Comparison of ENCODE assay signal across 20 mouse cellular contexts in genomic region chr6:134396018-134396417, GRCm38 (mm10). TPM values are rescaled to one million over a fixed set of nuclear protein-coding genes. Genes with fewer than 3 reads are reported as not detected.
"Had no signal": no experiment of that assay in that cellular context is flagged by ENCODE, and none has a peak within 500 bp of the region (broad histone marks: within the 10 kb centered on the region; RNA-seq: fewer than 3 reads in every experiment).

Bcl2l14 (plus strand) TSS chr6:134396318.

- H3K27me3 ChIP-seq: liver, embryonic 15.5 days; neural tube, embryonic 13.5 days had no signal

- H3K4me1 ChIP-seq: limb, embryonic 10.5 days; liver, embryonic 15.5 days; midbrain, embryonic 10.5 days; neural tube, embryonic 13.5 days had no signal

- H3K36me3 ChIP-seq: limb, embryonic 10.5 days; liver, embryonic 15.5 days; midbrain, embryonic 10.5 days; neural tube, embryonic 13.5 days had no signal

- H3K4me2 ChIP-seq: liver, embryonic 11.5 days; liver, embryonic 15.5 days; neural tube, embryonic 13.5 days had no signal

- ATAC-seq: intestine, postnatal 0 days; lung, postnatal 0 days had no signal

- H3K9ac ChIP-seq: liver, embryonic 15.5 days; neural tube, embryonic 13.5 days had no signal

- H3K27ac ChIP-seq: limb, embryonic 10.5 days; liver, embryonic 15.5 days; midbrain, embryonic 10.5 days; neural tube, embryonic 13.5 days had no signal

- H3K4me3 ChIP-seq: limb, embryonic 10.5 days; liver, embryonic 15.5 days; midbrain, embryonic 10.5 days; neural tube, embryonic 13.5 days had no signal

- DNase-seq: kidney, adult 8-10 months; kidney, postnatal 10 days; kidney, postnatal 4 days; lung, adult 2 months; lung, postnatal 36 days; midbrain, embryonic 14.5 days; retina, postnatal 1 day; right cerebral cortex, postnatal 4 days; spleen, adult 18-20 months had no signal

- H3K9me3 ChIP-seq: limb, embryonic 10.5 days; liver, embryonic 15.5 days; midbrain, embryonic 10.5 days had no signal

RNA-seq across cellular contexts. Expression of gene Bcl2l14, which starts in this region (rescaled TPM):
- total RNA-seq: layer of hippocampus, adult 8-10 months; layer of hippocampus, postnatal 14 days; left cerebral cortex, adult 18-20 months; left cerebral cortex, postnatal 14 days had no signal
- polyA plus RNA-seq: midbrain, embryonic 14.5 days; neural tube, embryonic 13.5 days had no signal
